In the genomic region with DNA sequence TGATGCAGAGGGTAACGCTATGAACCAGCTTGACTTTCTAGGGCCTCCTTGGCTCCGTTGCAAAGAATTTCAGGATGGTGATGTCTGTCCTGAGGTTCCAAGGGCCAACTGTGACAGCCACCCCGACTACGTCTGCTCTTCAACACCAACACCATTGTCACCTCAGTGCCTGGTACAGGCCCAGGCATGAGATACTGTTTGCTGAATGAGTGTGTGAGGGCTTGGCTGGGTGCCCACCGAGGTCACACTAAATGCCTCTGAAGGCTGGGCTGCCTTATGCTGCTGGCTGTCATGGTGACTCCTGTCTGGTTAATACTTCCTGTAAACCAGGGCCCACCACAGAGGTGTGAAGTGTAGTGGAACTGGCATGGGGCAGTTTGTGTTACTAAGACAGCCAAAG, we compare ENCODE assay signal across 14 mouse cellular contexts.
DNase-seq lines count a peak whose midpoint lies in the region; ATAC-seq and TF ChIP-seq lines count a peak whose summit lies in the region.
"Had no signal": no experiment of that assay in that cellular context is flagged by ENCODE, and none has a peak within 500 bp of the region (broad histone marks: within the 10 kb centered on the region; RNA-seq: fewer than 3 reads in every experiment).

No protein-coding gene starts in this region.

- no peak overlapping the region for H3K9ac ChIP-seq in heart, embryonic 15.5 days
- no peak overlapping the region for H3K9ac ChIP-seq in stomach, embryonic 15.5 days
- H3K9ac ChIP-seq in stomach, postnatal 0 days (ENCODE audit: low read length), result no peak overlapping the region
- no peak overlapping the region for H3K9ac ChIP-seq in midbrain, postnatal 0 days (replicated peaks; ENCODE audit: low read length, poor library complexity, severe bottlenecking)
- H3K9ac ChIP-seq: embryonic facial prominence, embryonic 13.5 days; liver, embryonic 13.5 days had no signal

- H3K27ac ChIP-seq in heart, embryonic 15.5 days, result no peak overlapping the region
- no peak overlapping the region for H3K27ac ChIP-seq in stomach, embryonic 15.5 days
- H3K27ac ChIP-seq in stomach, postnatal 0 days (replicated peaks), result no peak overlapping the region
- H3K27ac ChIP-seq in midbrain, postnatal 0 days (ENCODE audit: low read depth, low read length), result no peak overlapping the region
- H3K27ac ChIP-seq: embryonic facial prominence, embryonic 13.5 days; kidney, postnatal 0 days; liver, embryonic 13.5 days had no signal

- 0 out of 2 replicates have a peak, but pooled peaks cover 3% of the 10 kb centered on the region for H3K9me3 ChIP-seq in heart, embryonic 15.5 days (replicated peaks)
- H3K9me3 ChIP-seq in stomach, embryonic 15.5 days, result no peaks in the 10 kb centered on the region
- H3K9me3 ChIP-seq in stomach, postnatal 0 days (ENCODE audit: control insufficient read depth, low read length), result no peaks in the 10 kb centered on the region
- no peaks in the 10 kb centered on the region for H3K9me3 ChIP-seq in midbrain, postnatal 0 days (ENCODE audit: low read length)
- H3K9me3 ChIP-seq: embryonic facial prominence, embryonic 13.5 days had no signal

- intact Hi-C loops in heart, postnatal 10 days (cut with DNase I), result no loop called here

- ATAC-seq in heart, embryonic 15.5 days (replicated peaks; ENCODE audit: insufficient number of reproducible peaks, insufficient read depth, low FRiP score, low read depth), result 0 out of 2 replicates have a peak, but pooled peaks have one; percentile 10
- peak; percentile 18; the same call in 1 of the 2 replicates for ATAC-seq in stomach, embryonic 15.5 days (ENCODE audit: insufficient read depth, low FRiP score, low read depth)
- no peak for ATAC-seq in stomach, postnatal 0 days (ENCODE audit: low FRiP score, low TSS enrichment)
- ATAC-seq in midbrain, postnatal 0 days (ENCODE audit: low FRiP score), result no peak
- ATAC-seq: lung, postnatal 0 days had no signal

- TF ChIP-seq EP300 in stomach, postnatal 0 days (optimal IDR thresholded peaks at IDR 0.05), result no peak

- H3K36me3 ChIP-seq in heart, embryonic 15.5 days, result no peaks in the 10 kb centered on the region
- H3K36me3 ChIP-seq in stomach, embryonic 15.5 days, result no peaks in the 10 kb centered on the region
- no peaks in the 10 kb centered on the region for H3K36me3 ChIP-seq in stomach, postnatal 0 days (ENCODE audit: control insufficient read depth, insufficient read depth, low read length)
- no peaks in the 10 kb centered on the region for H3K36me3 ChIP-seq in midbrain, postnatal 0 days (ENCODE audit: insufficient read depth, low read length)
- H3K36me3 ChIP-seq: embryonic facial prominence, embryonic 13.5 days; G1E; liver, embryonic 13.5 days had no signal

- no peak for TF ChIP-seq CTCF in stomach, postnatal 0 days (IDR thresholded peaks at IDR 0.05; ENCODE audit: low read depth)
- no peak for TF ChIP-seq CTCF in midbrain, postnatal 0 days (IDR thresholded peaks at IDR 0.05)

- H3K4me1 ChIP-seq in heart, embryonic 15.5 days (replicated peaks), result no peaks in the 10 kb centered on the region
- H3K4me1 ChIP-seq in stomach, embryonic 15.5 days, result no peaks in the 10 kb centered on the region
- H3K4me1 ChIP-seq in stomach, postnatal 0 days (replicated peaks; ENCODE audit: control insufficient read depth, insufficient read depth), result no peaks in the 10 kb centered on the region
- no peaks in the 10 kb centered on the region for H3K4me1 ChIP-seq in midbrain, postnatal 0 days (ENCODE audit: insufficient read depth, low read length)
- H3K4me1 ChIP-seq: embryonic facial prominence, embryonic 13.5 days; liver, embryonic 13.5 days had no signal

- DNase-seq in heart, postnatal 10 days, result no peak
- no peak for DNase-seq in stomach, postnatal 0 days (ENCODE audit: low spot score)
- DNase-seq in cerebellum, postnatal 36 days, result peak; percentile 7 to 32
- DNase-seq in midbrain, postnatal 0 days (ENCODE audit: low spot score), result peak; percentile 52
- no peak for DNase-seq in kidney, adult 18-20 months
- no peak for DNase-seq in gastrocnemius, adult 8-10 months (ENCODE audit: low spot score in 2 of 2)
- DNase-seq: gastrocnemius, postnatal 25 days; liver, embryonic 13.5 days had no signal

- H3K27me3 ChIP-seq in heart, embryonic 15.5 days, result no peaks in the 10 kb centered on the region
- H3K27me3 ChIP-seq in stomach, embryonic 15.5 days (replicated peaks), result no peaks in the 10 kb centered on the region
- H3K27me3 ChIP-seq in stomach, postnatal 0 days (ENCODE audit: control insufficient read depth, insufficient read depth, low read length), result no peaks in the 10 kb centered on the region
- no peaks in the 10 kb centered on the region for H3K27me3 ChIP-seq in midbrain, postnatal 0 days (ENCODE audit: insufficient read depth, low read length)
- H3K27me3 ChIP-seq: embryonic facial prominence, embryonic 13.5 days; liver, embryonic 13.5 days had no signal

- H3K4me3 ChIP-seq in heart, embryonic 15.5 days, result no peak overlapping the region
- H3K4me3 ChIP-seq in stomach, embryonic 15.5 days (replicated peaks), result no peak overlapping the region
- H3K4me3 ChIP-seq in stomach, postnatal 0 days (ENCODE audit: low read depth, low read length), result no peak overlapping the region
- no peak overlapping the region for H3K4me3 ChIP-seq in midbrain, postnatal 0 days (ENCODE audit: low read depth, low read length)
- H3K4me3 ChIP-seq: embryonic facial prominence, embryonic 13.5 days; liver, embryonic 13.5 days had no signal

- 77% methylated on average over 5 of the region's 5 CpGs for WGBS in heart, embryonic 15.5 days
- WGBS in stomach, embryonic 15.5 days, result 78% methylated on average over 5 of the region's 5 CpGs
- 63% methylated on average over 5 of the region's 5 CpGs for whole genome bisulfite sequencing in stomach, postnatal 0 days
- WGBS in midbrain, postnatal 0 days, result 87% methylated on average over 5 of the region's 5 CpGs

- H3K4me2 ChIP-seq in heart, embryonic 15.5 days, result no peak overlapping the region
- no peak overlapping the region for H3K4me2 ChIP-seq in stomach, embryonic 15.5 days
- no peak overlapping the region for H3K4me2 ChIP-seq in stomach, postnatal 0 days (replicated peaks; ENCODE audit: low read depth)
- H3K4me2 ChIP-seq in midbrain, postnatal 0 days (ENCODE audit: low read depth, low read length, poor library complexity, severe bottlenecking), result no peak overlapping the region
- H3K4me2 ChIP-seq: embryonic facial prominence, embryonic 13.5 days; liver, embryonic 13.5 days had no signal

Comparison
In these comparisons a context has a peak if more than half of its experiments do, and no peak if none do; other contexts are left out.
1. ATAC-seq: peak in heart, embryonic 15.5 days (single experiment) and stomach, embryonic 15.5 days (single experiment); none in stomach, postnatal 0 days (single experiment) and midbrain, postnatal 0 days (single experiment).
2. DNase-seq: peak in cerebellum, postnatal 36 days (2 of 2) and midbrain, postnatal 0 days (single experiment); none in heart, postnatal 10 days (0 of 2), stomach, postnatal 0 days (single experiment), kidney, adult 18-20 months (single experiment) and gastrocnemius, adult 8-10 months (0 of 2).